Mouse (Mus musculus) lung, adult 2 months (tissue): ENCODE measurements around the gene Zfp385b.

Experiments
- CTCF ChIP-seq: fragments of 200-500 bp; IDR thresholded peaks from 2 replicates; pipeline ENCODE4 v1.5.1; 2011; ENCODE audit warnings: mild to moderate bottlenecking, low read length, control low read depth; ENCODE audit not compliant: insufficient read depth
- POLR2A ChIP-seq: fragments of 200-500 bp; IDR thresholded peaks from 2 replicates; pipeline ENCODE4 v1.6.1; 2011; ENCODE audit warnings: low read depth, mild to moderate bottlenecking, control low read depth, low read length, borderline replicate concordance; ENCODE audit errors: extremely low read depth

DNA sequence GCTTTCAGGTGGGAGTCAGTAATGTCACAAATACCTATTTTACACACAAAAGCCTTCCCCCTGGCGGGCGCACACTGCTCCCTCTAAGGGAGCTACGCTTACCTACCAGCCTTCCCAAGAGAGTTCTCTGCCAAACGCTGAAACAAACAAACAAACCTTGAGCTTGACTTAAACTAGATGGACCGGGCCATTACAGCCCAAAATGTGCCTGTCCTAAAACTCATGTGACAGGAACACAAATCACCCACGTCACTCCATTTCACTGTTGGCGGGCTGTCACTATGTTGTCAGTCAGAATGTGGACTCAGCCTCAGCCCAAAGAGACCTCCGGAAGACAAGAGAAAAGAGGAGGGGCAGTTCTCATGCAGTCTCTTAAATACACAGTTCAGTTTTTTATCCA, 300.7 kb downstream of the Zfp385b start:
- no peak for TF ChIP-seq CTCF
- no peak for TF ChIP-seq POLR2A
